Mouse (Mus musculus): Measurements from ENCODE around the gene Wfdc2.

GRCm38 (mm10) chr2:164593494-164593893 is 31.3 kb downstream of the Wfdc2 start, which contains the start of gene Eppin:
- TF ChIP-seq CTCF (IDR thresholded peaks at IDR 0.05; ENCODE audit: low read depth, low read length) (no peak), POLR2A (IDR thresholded peaks at IDR 0.05; ENCODE audit: extremely low read depth, insufficient read depth, low read length) (no peak)
